Mouse (Mus musculus) myocyte (in vitro differentiated cells): ENCODE measurements around the gene Adamts17. TPM values are rescaled to one million over a fixed set of nuclear protein-coding genes. Genes with fewer than 3 reads are reported as not detected.

ENCODE experiments used
- H3K27me3 ChIP-seq: one replicate; pipeline ENCODE4 v1.6.1; 2011; ENCODE audit not compliant: control insufficient read depth, insufficient read depth, insufficient read length
- H3K36me3 ChIP-seq: one replicate; pipeline ENCODE4 v1.6.1; 2011; ENCODE audit not compliant: control insufficient read depth, insufficient read depth
- H3K4me2 ChIP-seq: one replicate; pipeline ENCODE4 v1.6.1; 2011; ENCODE audit warnings: low read depth, control low read depth
- H3K4me3 ChIP-seq: one replicate; pipeline ENCODE4 v1.5.1; 2011; ENCODE audit warnings: mild to moderate bottlenecking, control low read depth, moderate library complexity
- H3K79me2 ChIP-seq: one replicate; pipeline ENCODE4 v1.6.1; 2011; ENCODE audit not compliant: control insufficient read depth, insufficient read depth
- H3ac ChIP-seq: one replicate; pipeline ENCODE4 v1.6.1; 2011; ENCODE audit not compliant: control insufficient read depth, insufficient read length
- CEBPB ChIP-seq: IDR thresholded peaks from 2 replicates; pipeline ENCODE4 v1.6.1; 2011; ENCODE audit warnings: mild to moderate bottlenecking, moderate library complexity; ENCODE audit not compliant: poor library complexity, insufficient read depth, severe bottlenecking
- E2F4 ChIP-seq: IDR thresholded peaks from one replicate; pipeline ENCODE4 v1.6.1; 2011; ENCODE audit warnings: mild to moderate bottlenecking, control low read depth, moderate library complexity; ENCODE audit not compliant: insufficient read depth
- MAX ChIP-seq: IDR thresholded peaks from one replicate; pipeline ENCODE4 v1.6.1; 2011; ENCODE audit warnings: low read depth, mild to moderate bottlenecking, control low read depth
- MYOD1 ChIP-seq, 3 experiments: IDR thresholded peaks; one replicate each; pipeline ENCODE4 v1.6.1; 2011; ENCODE audit warnings: control low read depth in 2 of 3, low read depth in 2 of 3, mild to moderate bottlenecking in 2 of 3, moderate library complexity in 1 of 3; ENCODE audit not compliant: insufficient read length in 2 of 3, control insufficient read depth in 1 of 3
- MYOG ChIP-seq, 3 experiments: IDR thresholded peaks; one replicate each; pipeline ENCODE4 v1.6.1; 2011; ENCODE audit warnings: control low read depth in 2 of 3, low read depth in 2 of 3, mild to moderate bottlenecking in 2 of 3; ENCODE audit not compliant: insufficient read length in 2 of 3, control insufficient read depth in 1 of 3, insufficient read depth in 1 of 3
- POLR2A ChIP-seq: IDR thresholded peaks from one replicate; pipeline ENCODE4 v1.6.1; 2011; ENCODE audit warnings: low read depth, mild to moderate bottlenecking, control low read depth, moderate library complexity; ENCODE audit not compliant: insufficient read length
- POLR2AphosphoS2 ChIP-seq: IDR thresholded peaks from one replicate; pipeline ENCODE4 v1.6.1; 2011; ENCODE audit warnings: low read depth, control low read depth; ENCODE audit not compliant: insufficient read length
- REST ChIP-seq: IDR thresholded peaks from one replicate; pipeline ENCODE4 v1.6.1; 2011; ENCODE audit warnings: mild to moderate bottlenecking, control low read depth, moderate library complexity; ENCODE audit not compliant: insufficient read depth, insufficient read length
- SRF ChIP-seq: IDR thresholded peaks from one replicate; pipeline ENCODE4 v1.6.1; 2011; ENCODE audit warnings: low read depth; ENCODE audit not compliant: control insufficient read depth, insufficient read length
- TCF12 ChIP-seq: IDR thresholded peaks from one replicate; pipeline ENCODE4 v1.6.1; 2011; ENCODE audit warnings: mild to moderate bottlenecking, control low read depth; ENCODE audit not compliant: poor library complexity, insufficient read depth, severe bottlenecking
- TCF3 ChIP-seq: IDR thresholded peaks from one replicate; pipeline ENCODE4 v1.6.1; 2011; ENCODE audit warnings: low read depth, control low read depth; ENCODE audit not compliant: insufficient read length
- USF1 ChIP-seq: IDR thresholded peaks from one replicate; pipeline ENCODE4 v1.6.1; 2011; ENCODE audit warnings: low read depth, mild to moderate bottlenecking, control low read depth, moderate library complexity
- polyA plus RNA-seq: library from polyadenylated mRNA; unstranded; fragments of >200 nt; fragmentation: generic; extraction: Trizol; gene quantifications from one replicate; pipeline ENCODE4 v1.2.1, GENCODE M21; 2012; ENCODE audit warnings: missing spikeins

The Adamts17 gene
- polyA plus RNA-seq, 1 experiment: 1.8 TPM

- no peak overlapping the region for H3ac ChIP-seq
- H3K4me2 ChIP-seq: no peak overlapping the region
- H3K79me2 ChIP-seq: no peaks in the 10 kb centered on the region
- peaks cover 22% of the 10 kb centered on the region for H3K27me3 ChIP-seq
- no peak overlapping the region for H3K4me3 ChIP-seq
- H3K36me3 ChIP-seq: no peaks in the 10 kb centered on the region
- TF ChIP-seq USF1: no peak
- no peak for TF ChIP-seq MAX
- no peak for TF ChIP-seq SRF
- TF ChIP-seq POLR2A: no peak
- TF ChIP-seq TCF3: no peak
- TF ChIP-seq CEBPB: no peak
- TF ChIP-seq TCF12: no peak
- TF ChIP-seq MYOG (IDR thresholded peaks at IDR 0.05; ENCODE audit: control insufficient read depth in 1 of 3, insufficient read depth in 1 of 3, insufficient read length in 2 of 3, low read depth in 2 of 3): no peak
- no peak for TF ChIP-seq POLR2AphosphoS2
- no peak for TF ChIP-seq MYOD1 (IDR thresholded peaks at IDR 0.05; ENCODE audit: control insufficient read depth in 1 of 3, insufficient read length in 2 of 3, low read depth in 2 of 3)
- no peak for TF ChIP-seq REST
Observed at GRCm38 (mm10) chr7:67050424-67050823, 210.9 kb downstream of the Adamts17 start.

- TF ChIP-seq POLR2A (no peak), E2F4 (no peak), CEBPB (no peak), POLR2AphosphoS2 (no peak), REST (no peak), SRF (no peak), TCF3 (no peak), TCF12 (no peak), USF1 (no peak), MYOG (IDR thresholded peaks at IDR 0.05; ENCODE audit: control insufficient read depth in 1 of 3, insufficient read depth in 1 of 3, insufficient read length in 2 of 3, low read depth in 2 of 3) (no peak), MYOD1 (IDR thresholded peaks at IDR 0.05; ENCODE audit: control insufficient read depth in 1 of 3, insufficient read length in 2 of 3, low read depth in 2 of 3) (no peak), MAX (no peak)
- Histone ChIP-seq H3K36me3 (no peaks in the 10 kb centered on the region), H3ac (no peak overlapping the region), H3K4me3 (no peak overlapping the region), H3K79me2 (no peaks in the 10 kb centered on the region), H3K27me3 (peaks cover 20% of the 10 kb centered on the region), H3K4me2 (no peak overlapping the region)
Observed at GRCm38 (mm10) chr7:67051089-67051718, 211.7 kb downstream of the Adamts17 start.

GRCm38 (mm10) chr7:67054876-67055275, 215.3 kb downstream of the Adamts17 start:
- Histone ChIP-seq H3K4me3 (no peak overlapping the region), H3K36me3 (no peaks in the 10 kb centered on the region), H3K79me2 (no peaks in the 10 kb centered on the region), H3K27me3 (peaks cover 2% of the 10 kb centered on the region), H3ac (no peak overlapping the region), H3K4me2 (no peak overlapping the region)
- TF ChIP-seq E2F4 (no peak), MYOD1 (IDR thresholded peaks at IDR 0.05; ENCODE audit: control insufficient read depth in 1 of 3, insufficient read length in 2 of 3, low read depth in 2 of 3) (no peak), SRF (no peak), MYOG (IDR thresholded peaks at IDR 0.05; ENCODE audit: control insufficient read depth in 1 of 3, insufficient read depth in 1 of 3, insufficient read length in 2 of 3, low read depth in 2 of 3) (no peak), MAX (no peak), POLR2A (no peak), USF1 (no peak), POLR2AphosphoS2 (no peak), CEBPB (no peak), TCF12 (no peak), TCF3 (no peak), REST (no peak)

- no peaks in the 10 kb centered on the region for H3K79me2 ChIP-seq
- H3K4me2 ChIP-seq: no peak overlapping the region
- no peak overlapping the region for H3K4me3 ChIP-seq
- no peak overlapping the region for H3ac ChIP-seq
- H3K27me3 ChIP-seq: no peaks in the 10 kb centered on the region
- TF ChIP-seq USF1 (no peak), MYOG (IDR thresholded peaks at IDR 0.05; ENCODE audit: control insufficient read depth in 1 of 3, insufficient read depth in 1 of 3, insufficient read length in 2 of 3, low read depth in 2 of 3) (peak in 1 of 3 experiments; percentile 16)
- H3K36me3 ChIP-seq: no peaks in the 10 kb centered on the region
Observed at GRCm38 (mm10) chr7:67055510-67055909, 216.0 kb downstream of the Adamts17 start.

- Histone ChIP-seq H3K36me3 (no peaks in the 10 kb centered on the region), H3K27me3 (peaks cover 12% of the 10 kb centered on the region), H3K79me2 (no peaks in the 10 kb centered on the region), H3K4me2 (no peak overlapping the region), H3K4me3 (no peak overlapping the region), H3ac (no peak overlapping the region)
- TF ChIP-seq USF1 (no peak), TCF3 (no peak), CEBPB (no peak)
Observed at GRCm38 (mm10) chr7:67061756-67062155, 222.2 kb downstream of the Adamts17 start.
